Mouse (Mus musculus) intestine, postnatal 0 days (tissue): ENCODE data around the gene Tmem29. TPM values are rescaled to one million over a fixed set of nuclear protein-coding genes. Genes with fewer than 3 reads are reported as not detected.
"Not testable (repeated sequence)": the region's sequence is repeated elsewhere in the genome, so short reads cannot be mapped to it uniquely, and the experiment has no call there.

Experiments
- ATAC-seq: fragments of 200-750 bp; cut with Nextera tagmentation; 2 replicates; pipeline ENCODE4 v1.8.0; 2017; ENCODE audit warnings: mild to moderate bottlenecking, moderate TSS enrichment, moderate library complexity
- H3K27ac ChIP-seq: fragments of 300-500 bp; sonication (generic); 2 replicates; pipeline ENCODE4 v1.5.1; 2014; ENCODE audit warnings: mild to moderate bottlenecking, low read depth, low read length, moderate library complexity
- H3K27me3 ChIP-seq: fragments of 300-500 bp; sonication (generic); replicated peaks from 2 replicates; pipeline ENCODE4 v1.6.1; 2014; ENCODE audit warnings: low read length, mixed read lengths; ENCODE audit not compliant: control insufficient read depth, insufficient read depth
- H3K36me3 ChIP-seq: fragments of 300-500 bp; sonication (generic); 2 replicates; pipeline ENCODE4 v1.6.1; 2014; ENCODE audit warnings: mild to moderate bottlenecking, moderate library complexity; ENCODE audit not compliant: control insufficient read depth, insufficient read depth
- H3K4me1 ChIP-seq: fragments of 300-500 bp; sonication (generic); replicated peaks from 2 replicates; pipeline ENCODE4 v1.6.1; 2014; ENCODE audit warnings: antibody characterized with exemption, low read length, mixed read lengths; ENCODE audit not compliant: control insufficient read depth, insufficient read depth
- H3K4me2 ChIP-seq: fragments of 300-500 bp; sonication (generic); replicated peaks from 2 replicates; pipeline ENCODE4 v1.6.1; 2014; ENCODE audit warnings: low read depth, mild to moderate bottlenecking, moderate library complexity
- H3K4me3 ChIP-seq: fragments of 300-500 bp; sonication (generic); 2 replicates; pipeline ENCODE4 v1.5.1; 2014; ENCODE audit warnings: low read depth, low read length
- H3K9ac ChIP-seq: fragments of 300-500 bp; sonication (generic); 2 replicates; pipeline ENCODE4 v1.6.1; 2014; ENCODE audit warnings: mild to moderate bottlenecking, low read depth, low read length
- H3K9me3 ChIP-seq: fragments of 300-500 bp; sonication (generic); 2 replicates; pipeline ENCODE4 v1.6.1; 2016; ENCODE audit warnings: mixed run types; ENCODE audit not compliant: control insufficient read depth
- CTCF ChIP-seq: sonication (generic); IDR thresholded peaks from 2 replicates; pipeline ENCODE4 v1.5.1; 2016; ENCODE audit warnings: low read depth, mild to moderate bottlenecking, control low read depth, antibody characterized with exemption, moderate library complexity
- WGBS: fragments of 180-500 bp; shearing (Covaris S2); extraction: QIAGEN DNeasy Blood & Tissue Kit; methylation state at CpG from one replicate; pipeline ENCODE4 v1.1.7; 2014; 5-methylcytosine and 5-hydroxymethylcytosine counted together
- polyA plus RNA-seq: library from polyadenylated mRNA; unstranded; fragments of >200 nt; fragmentation: Nextera tagmentation; extraction: Ambion mirVana; gene quantifications from 2 replicates; pipeline ENCODE4 v1.2.1, GENCODE M21; 2015

Gene Tmem29
- polyA plus RNA-seq, result 17.2 and 17.3 TPM in 2 replicates

DNA sequence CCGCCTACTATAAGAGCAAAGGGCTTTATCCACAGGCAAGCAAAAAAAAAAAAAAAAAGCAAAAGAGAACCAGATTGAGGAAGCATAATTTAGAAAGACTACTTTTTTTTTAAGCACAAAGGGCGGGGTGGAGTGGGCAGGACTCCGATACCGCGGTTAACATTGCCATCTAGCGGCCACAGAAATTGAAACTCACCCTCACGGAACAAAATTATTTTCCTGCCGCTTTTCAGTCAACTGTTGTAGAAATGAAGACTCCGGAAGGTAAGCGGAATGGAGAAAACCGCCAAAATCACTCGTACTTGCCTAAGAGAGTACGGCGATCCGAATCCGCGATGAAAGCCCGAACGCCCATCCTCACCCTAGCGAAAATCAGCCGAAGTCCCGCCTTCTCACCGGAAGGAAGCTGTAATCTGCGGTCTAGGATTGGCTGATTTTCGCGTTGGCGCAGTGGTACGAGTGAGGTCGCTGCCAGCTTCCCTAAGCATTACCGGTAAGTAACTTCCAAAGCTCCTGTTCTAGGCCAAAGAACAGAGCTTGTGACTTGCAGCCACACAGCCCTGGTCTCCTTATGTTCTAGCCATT lies at the start of gene Tmem29:
Gene Tmem29 (minus strand): TSS at position 389 of the 585 bp plus-strand sequence.
- Histone ChIP-seq H3K27me3 (no peaks in the 10 kb centered on the region), H3K4me3 (peak within 1 kb of the TSS; percentile 50), H3K36me3 (no peaks in the 10 kb centered on the region), H3K4me1 (no peaks in the 10 kb centered on the region), H3K9ac (no peak within 1 kb of the TSS; the same call in 1 of the 2 replicates), H3K9me3 (no peaks in the 10 kb centered on the region), H3K27ac (no peak within 1 kb of the TSS), H3K4me2 (peak within 1 kb of the TSS; percentile 61)
- peak; percentile 97 for ATAC-seq
- 3% methylated on average over 30 of the region's 30 CpGs for WGBS
- TF ChIP-seq CTCF, result peak; percentile 73

DNA sequence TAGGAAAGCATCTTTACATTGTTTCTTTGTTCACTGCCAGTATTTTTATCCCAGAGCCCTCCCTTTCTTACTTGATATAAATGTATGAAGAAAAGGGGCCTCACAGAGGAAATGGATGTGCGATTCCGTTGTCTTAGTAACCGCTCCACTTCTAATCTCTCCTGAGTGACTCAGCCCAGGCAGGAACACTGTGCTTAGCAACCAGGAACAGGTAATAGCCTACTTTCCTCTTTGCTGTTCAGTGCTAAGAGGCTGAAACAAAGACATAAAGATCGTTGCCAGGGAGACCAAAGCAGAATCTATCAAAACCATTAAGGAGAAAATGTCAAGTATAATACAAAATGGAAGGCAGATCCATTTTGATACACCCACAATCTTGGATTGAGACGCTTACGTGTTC lies 49.7 kb upstream of the Tmem29 start:
- Histone ChIP-seq H3K9ac (no peak overlapping the region), H3K9me3 (no peaks in the 10 kb centered on the region), H3K4me1 (no peaks in the 10 kb centered on the region), H3K4me2 (no peak overlapping the region), H3K27ac (no peak overlapping the region), H3K36me3 (no peaks in the 10 kb centered on the region), H3K4me3 (no peak overlapping the region), H3K27me3 (no peaks in the 10 kb centered on the region)
- no peak for TF ChIP-seq CTCF
- 74% methylated on average over 6 of the region's 6 CpGs for WGBS
- ATAC-seq, result no peak

DNA sequence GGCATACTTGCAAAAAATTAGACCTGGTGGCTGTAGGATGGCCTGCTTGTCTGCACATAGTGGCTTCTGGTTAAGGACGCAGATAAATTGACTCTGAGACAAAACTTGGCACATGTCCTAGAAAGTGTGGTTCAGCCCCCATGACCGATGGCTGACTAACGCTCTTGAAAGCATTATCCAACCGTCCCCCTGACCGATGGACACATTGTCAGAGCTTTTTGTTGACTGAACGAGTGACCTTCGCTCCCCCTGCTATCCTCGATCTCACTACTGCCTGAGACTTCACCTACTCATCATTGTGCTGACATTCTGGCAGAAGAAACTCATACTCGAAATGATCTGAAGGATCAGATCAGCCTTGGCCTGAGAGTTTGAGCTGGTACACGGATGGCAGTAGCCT lies 28.9 kb upstream of the Tmem29 start:
- not testable (repeated sequence) for H3K9ac ChIP-seq, H3K27ac ChIP-seq, H3K36me3 ChIP-seq, ATAC-seq, H3K4me2 ChIP-seq, H3K4me3 ChIP-seq, H3K27me3 ChIP-seq, H3K4me1 ChIP-seq, H3K9me3 ChIP-seq
- 70% methylated on average over 1 of the region's 10 CpGs for WGBS

DNA sequence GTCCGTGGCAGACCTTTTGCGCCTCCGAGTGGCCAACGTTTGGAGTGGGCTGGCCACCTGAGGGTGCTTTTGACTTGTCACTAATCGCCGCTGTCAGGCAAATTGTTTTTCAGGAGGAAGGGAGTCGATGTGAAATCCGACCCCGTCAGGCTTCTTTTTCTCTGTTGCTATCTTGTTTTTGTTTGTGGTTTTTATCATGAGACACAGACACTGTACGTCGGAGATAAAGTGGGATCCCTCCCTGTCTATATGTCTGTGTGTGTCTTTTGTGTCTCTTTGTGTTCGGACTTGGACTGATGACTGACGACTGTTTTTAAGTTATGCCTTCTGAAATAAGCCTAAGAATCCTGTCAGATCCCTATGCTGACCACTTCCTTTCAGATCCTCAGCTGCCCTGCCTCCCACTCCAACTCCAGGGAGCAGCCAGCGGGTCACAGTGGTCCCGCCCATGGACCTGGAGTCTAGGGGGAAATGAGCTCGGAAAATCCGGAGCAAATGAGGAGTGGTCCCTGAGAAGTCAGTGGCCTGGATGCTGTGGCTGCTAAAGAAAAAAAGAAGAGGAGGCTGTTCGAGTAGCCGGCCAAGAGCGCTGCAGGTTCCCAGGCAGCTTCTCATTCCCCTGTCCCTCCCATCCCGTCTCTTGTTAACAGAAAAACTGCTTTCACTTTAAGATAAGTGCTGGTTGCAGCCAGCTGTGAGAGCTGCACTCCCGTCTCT lies 27.5 kb upstream of the Tmem29 start:
- not testable (repeated sequence) for ATAC-seq, H3K27ac ChIP-seq, H3K4me1 ChIP-seq, H3K9me3 ChIP-seq, H3K4me3 ChIP-seq, H3K36me3 ChIP-seq, H3K27me3 ChIP-seq, H3K4me2 ChIP-seq, H3K9ac ChIP-seq
- WGBS, result 44% methylated on average over 7 of the region's 22 CpGs

DNA sequence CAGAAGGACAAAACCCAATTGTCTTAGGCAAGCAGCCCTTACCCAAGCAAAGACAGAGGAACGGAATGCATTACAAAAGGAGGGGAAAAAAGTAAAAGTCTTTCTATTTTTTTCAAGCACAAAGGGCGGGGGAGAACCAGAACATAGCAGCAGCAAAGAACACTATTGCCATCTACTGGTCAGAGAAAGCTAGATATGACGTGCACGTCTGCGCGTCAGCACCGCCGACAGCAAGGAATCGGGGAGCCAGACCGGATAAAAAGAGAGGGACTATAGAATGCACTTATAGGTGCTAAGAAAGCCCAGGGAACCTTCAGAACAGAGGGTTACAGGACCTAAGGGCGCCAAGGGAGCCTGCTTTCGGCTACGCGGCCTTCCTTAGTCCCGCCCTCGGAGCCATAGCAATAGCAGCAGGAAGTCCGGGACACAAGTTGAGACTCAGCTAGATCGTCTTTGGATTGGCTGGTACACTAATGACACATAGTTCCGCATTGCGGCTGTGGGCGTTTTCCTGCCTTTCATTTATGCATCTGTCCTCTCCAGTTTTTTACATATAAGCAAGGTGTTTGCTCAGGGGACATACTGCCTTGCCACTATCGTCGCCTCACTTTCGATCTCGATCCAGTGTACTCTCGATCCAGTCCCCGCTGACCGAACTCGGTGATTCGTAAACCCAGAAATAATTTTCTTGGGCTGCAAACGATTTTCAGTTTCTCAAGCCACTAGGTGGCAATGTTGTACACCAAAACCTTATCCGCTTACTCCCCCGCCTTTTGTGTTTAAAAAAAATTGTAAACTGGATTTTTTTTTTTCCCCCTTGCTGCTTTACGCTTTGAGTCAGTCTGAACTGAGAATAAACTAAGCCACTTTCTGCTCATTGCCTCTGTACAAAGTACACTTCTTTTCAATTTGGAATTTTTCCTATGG lies 19.2 kb upstream of the Tmem29 start:
- ATAC-seq, result peak; percentile 99
- TF ChIP-seq CTCF, result peak; percentile 97
- peak overlapping the region; percentile 68 for H3K9ac ChIP-seq
- WGBS, result under 1% methylated on average over 34 of the region's 34 CpGs
- peak overlapping the region; percentile 53 for H3K4me3 ChIP-seq
- H3K4me1 ChIP-seq, result no peaks in the 10 kb centered on the region
- peak overlapping the region; percentile 32; the same call in 1 of the 2 replicates for H3K4me2 ChIP-seq
- peak overlapping the region; percentile 75 for H3K27ac ChIP-seq
- H3K36me3 ChIP-seq, result no peaks in the 10 kb centered on the region
- H3K27me3 ChIP-seq, result no peaks in the 10 kb centered on the region
- H3K9me3 ChIP-seq, result no peaks in the 10 kb centered on the region

DNA sequence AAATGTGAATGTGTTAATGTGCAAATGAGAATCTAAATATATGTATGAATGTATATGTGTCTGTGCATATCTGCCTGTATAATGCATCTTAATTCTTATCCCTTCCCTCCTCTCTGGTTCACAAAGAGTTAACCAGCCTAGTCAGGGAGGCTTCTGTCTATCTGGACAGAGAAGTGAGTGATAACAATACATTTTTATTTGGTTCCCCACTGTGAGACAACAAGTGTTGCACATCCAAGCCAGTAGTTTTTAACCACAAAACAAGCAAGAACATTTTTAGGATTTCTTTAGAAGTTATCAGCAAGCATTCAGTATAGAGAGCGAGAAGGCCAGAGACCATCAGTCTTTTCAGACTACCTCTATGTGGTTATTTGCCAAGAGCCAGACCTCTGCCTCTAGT lies 12.5 kb upstream of the Tmem29 start:
- Histone ChIP-seq H3K36me3 (no peaks in the 10 kb centered on the region), H3K27ac (no peak overlapping the region), H3K9ac (no peak overlapping the region), H3K27me3 (no peaks in the 10 kb centered on the region), H3K4me2 (no peak overlapping the region), H3K4me3 (no peak overlapping the region), H3K4me1 (no peaks in the 10 kb centered on the region), H3K9me3 (no peaks in the 10 kb centered on the region)
- no peak for TF ChIP-seq CTCF
- 95% methylated on average over 1 of the region's 1 CpGs for WGBS
- no peak for ATAC-seq
